Mouse (Mus musculus) hindbrain, embryonic 11.5 days (tissue): ENCODE data around the gene 1700029I15Rik. TPM values are rescaled to one million over a fixed set of nuclear protein-coding genes. Genes with fewer than 3 reads are reported as not detected.
A peak's percentile ranks its signal among the peaks of the same experiment; 100 is the strongest.

Experiments used
- ATAC-seq: fragments of 200-750 bp; cut with Nextera tagmentation; 2 replicates; pipeline ENCODE4 v1.8.0; 2017; ENCODE audit warnings: mild to moderate bottlenecking, moderate TSS enrichment, moderate library complexity; ENCODE audit not compliant: low FRiP score
- DNase-seq: peaks from one replicate; pipeline ENCODE4 v3.0.0-alpha.2; 2015; ENCODE audit warnings: low spot score
- H3K27ac ChIP-seq: fragments of 300-500 bp; sonication (generic); 2 replicates; pipeline ENCODE4 v1.5.1; 2014; ENCODE audit warnings: mild to moderate bottlenecking, low read depth, low read length
- H3K27me3 ChIP-seq: fragments of 300-500 bp; sonication (generic); 2 replicates; pipeline ENCODE4 v1.6.1; 2014; ENCODE audit warnings: mild to moderate bottlenecking, low read length, moderate library complexity, mixed read lengths; ENCODE audit not compliant: control insufficient read depth, insufficient read depth
- H3K36me3 ChIP-seq: fragments of 300-500 bp; sonication (generic); 2 replicates; pipeline ENCODE4 v1.6.1; 2014; ENCODE audit warnings: mild to moderate bottlenecking, low read length, moderate library complexity, mixed read lengths; ENCODE audit not compliant: control insufficient read depth, insufficient read depth
- H3K4me1 ChIP-seq: fragments of 300-500 bp; sonication (generic); replicated peaks from 2 replicates; pipeline ENCODE4 v1.6.1; 2014; ENCODE audit warnings: low read length, mixed read lengths; ENCODE audit not compliant: control insufficient read depth, insufficient read depth
- H3K4me2 ChIP-seq: fragments of 300-500 bp; sonication (generic); replicated peaks from 2 replicates; pipeline ENCODE4 v1.6.1; 2014; ENCODE audit warnings: mild to moderate bottlenecking, low read depth, low read length
- H3K4me3 ChIP-seq: fragments of 300-500 bp; sonication (generic); 2 replicates; pipeline ENCODE4 v1.5.1; 2014; ENCODE audit warnings: low read depth, low read length
- H3K9ac ChIP-seq: fragments of 300-500 bp; sonication (generic); 2 replicates; pipeline ENCODE4 v1.6.1; 2014; ENCODE audit warnings: low read depth, low read length
- H3K9me3 ChIP-seq: fragments of 300-500 bp; sonication (generic); 2 replicates; pipeline ENCODE4 v1.6.1; 2016; ENCODE audit warnings: low read length; ENCODE audit not compliant: control insufficient read depth
- WGBS: fragments of 180-500 bp; shearing (Covaris S2); extraction: QIAGEN DNeasy Blood & Tissue Kit; methylation state at CpG from one replicate; pipeline ENCODE4 v1.1.7; 2014; 5-methylcytosine and 5-hydroxymethylcytosine counted together
- polyA plus RNA-seq: library from polyadenylated mRNA; unstranded; fragments of >200 nt; fragmentation: Nextera tagmentation; extraction: Ambion mirVana; gene quantifications from 2 replicates; pipeline ENCODE4 v1.2.1, GENCODE M21; 2014

The 1700029I15Rik gene
- polyA plus RNA-seq, 1 experiment from 2014 or later: 2.4 TPM

GRCm38 (mm10) chr2:92404737-92405136, 22.4 kb downstream of the 1700029I15Rik start:
- ATAC-seq: no peak
- Histone ChIP-seq H3K36me3 (0 out of 2 replicates have a peak, but pooled peaks cover 3% of the 10 kb centered on the region), H3K27ac (no peak overlapping the region), H3K4me1 (peaks cover 10% of the 10 kb centered on the region), H3K9me3 (no peaks in the 10 kb centered on the region), H3K4me2 (no peak overlapping the region), H3K9ac (no peak overlapping the region), H3K27me3 (no peaks in the 10 kb centered on the region), H3K4me3 (no peak overlapping the region)
- no peak for DNase-seq
- 80% methylated on average over 6 of the region's 6 CpGs for WGBS

GRCm38 (mm10) chr2:92405687-92406086, 23.3 kb downstream of the 1700029I15Rik start:
- peaks cover 4% of the 10 kb centered on the region; the same call in 1 of the 2 replicates for H3K36me3 ChIP-seq
- peaks cover 7% of the 10 kb centered on the region for H3K4me1 ChIP-seq

GRCm38 (mm10) chr2:92408309-92409045, 26.1 kb downstream of the 1700029I15Rik start:
- Histone ChIP-seq H3K4me3 (no peak overlapping the region), H3K27ac (no peak overlapping the region), H3K4me1 (peaks cover 6% of the 10 kb centered on the region), H3K9ac (no peak overlapping the region), H3K27me3 (no peaks in the 10 kb centered on the region), H3K4me2 (no peak overlapping the region), H3K9me3 (no peaks in the 10 kb centered on the region), H3K36me3 (peaks cover 18% of the 10 kb centered on the region)
- ATAC-seq (no peak), DNase-seq (no peak)
- 93% methylated on average over 18 of the region's 18 CpGs for WGBS

More at GRCm38 (mm10) chr2:92405687-92406086, 23.3 kb downstream of the 1700029I15Rik start:
- Histone ChIP-seq H3K4me3 (no peak overlapping the region), H3K9me3 (no peaks in the 10 kb centered on the region), H3K4me2 (no peak overlapping the region), H3K9ac (no peak overlapping the region), H3K27ac (no peak overlapping the region), H3K27me3 (no peaks in the 10 kb centered on the region)
- DNase-seq: peak; percentile 47
- WGBS: 94% methylated on average over 7 of the region's 7 CpGs
- 0 out of 2 replicates have a peak, but pooled peaks have one; percentile 39 for ATAC-seq

GRCm38 (mm10) chr2:92411705-92412104, 29.4 kb downstream of the 1700029I15Rik start:
- 95% methylated on average over 10 of the region's 10 CpGs for WGBS
- no peak overlapping the region for H3K27ac ChIP-seq
- no peaks in the 10 kb centered on the region for H3K27me3 ChIP-seq
- H3K36me3 ChIP-seq: peaks cover 23% of the 10 kb centered on the region
- no peak overlapping the region for H3K4me3 ChIP-seq
- no peaks in the 10 kb centered on the region for H3K4me1 ChIP-seq
- no peak overlapping the region for H3K9ac ChIP-seq
- no peaks in the 10 kb centered on the region for H3K9me3 ChIP-seq
- ATAC-seq (no peak), DNase-seq (no peak)
- H3K4me2 ChIP-seq: no peak overlapping the region

- DNase-seq (no peak), ATAC-seq (no peak)
- no peak overlapping the region for H3K4me3 ChIP-seq
- no peaks in the 10 kb centered on the region for H3K36me3 ChIP-seq
- no peak overlapping the region for H3K9ac ChIP-seq
- H3K9me3 ChIP-seq: no peaks in the 10 kb centered on the region
- H3K27me3 ChIP-seq: no peaks in the 10 kb centered on the region
- H3K4me1 ChIP-seq: peaks cover 16% of the 10 kb centered on the region
- no peak overlapping the region for H3K4me2 ChIP-seq
- H3K27ac ChIP-seq: no peak overlapping the region
- WGBS: 93% methylated on average over 7 of the region's 7 CpGs
Measured at GRCm38 (mm10) chr2:92421723-92422387, 39.5 kb downstream of the 1700029I15Rik start.

- H3K4me2 ChIP-seq: no peak overlapping the region
- H3K27ac ChIP-seq: no peak overlapping the region
- DNase-seq (no peak), ATAC-seq (no peak)
- H3K36me3 ChIP-seq: no peaks in the 10 kb centered on the region
- no peak overlapping the region for H3K9ac ChIP-seq
- no peak overlapping the region for H3K4me3 ChIP-seq
- H3K4me1 ChIP-seq: peaks cover 16% of the 10 kb centered on the region
- H3K9me3 ChIP-seq: no peaks in the 10 kb centered on the region
- H3K27me3 ChIP-seq: no peaks in the 10 kb centered on the region
- WGBS: 78% methylated on average over 10 of the region's 10 CpGs
Measured at GRCm38 (mm10) chr2:92422388-92423135, 40.2 kb downstream of the 1700029I15Rik start.

- Histone ChIP-seq H3K4me2 (no peak overlapping the region), H3K4me3 (no peak overlapping the region), H3K9ac (no peak overlapping the region), H3K27ac (0 out of 2 replicates have a peak overlapping the region, but pooled peaks have one; percentile 76), H3K36me3 (no peaks in the 10 kb centered on the region), H3K27me3 (no peaks in the 10 kb centered on the region), H3K4me1 (peaks cover 16% of the 10 kb centered on the region), H3K9me3 (no peaks in the 10 kb centered on the region)
- no peak for ATAC-seq
- no peak for DNase-seq
- whole genome bisulfite sequencing: 92% methylated on average over 9 of the region's 9 CpGs
Measured at GRCm38 (mm10) chr2:92423156-92423555, 40.8 kb downstream of the 1700029I15Rik start.

- ATAC-seq (0 out of 2 replicates have a peak, but pooled peaks have one; percentile 23), DNase-seq (no peak)
- Histone ChIP-seq H3K9me3 (no peaks in the 10 kb centered on the region), H3K4me3 (no peak overlapping the region), H3K9ac (no peak overlapping the region), H3K4me1 (peaks cover 16% of the 10 kb centered on the region), H3K36me3 (no peaks in the 10 kb centered on the region), H3K27me3 (no peaks in the 10 kb centered on the region), H3K27ac (peak overlapping the region; percentile 76), H3K4me2 (no peak overlapping the region)
- WGBS: 72% methylated on average over 9 of the region's 9 CpGs
Measured at GRCm38 (mm10) chr2:92423702-92424461, 41.5 kb downstream of the 1700029I15Rik start.
